Mouse (Mus musculus): Measurements from ENCODE around the gene Fam118b.

DNA sequence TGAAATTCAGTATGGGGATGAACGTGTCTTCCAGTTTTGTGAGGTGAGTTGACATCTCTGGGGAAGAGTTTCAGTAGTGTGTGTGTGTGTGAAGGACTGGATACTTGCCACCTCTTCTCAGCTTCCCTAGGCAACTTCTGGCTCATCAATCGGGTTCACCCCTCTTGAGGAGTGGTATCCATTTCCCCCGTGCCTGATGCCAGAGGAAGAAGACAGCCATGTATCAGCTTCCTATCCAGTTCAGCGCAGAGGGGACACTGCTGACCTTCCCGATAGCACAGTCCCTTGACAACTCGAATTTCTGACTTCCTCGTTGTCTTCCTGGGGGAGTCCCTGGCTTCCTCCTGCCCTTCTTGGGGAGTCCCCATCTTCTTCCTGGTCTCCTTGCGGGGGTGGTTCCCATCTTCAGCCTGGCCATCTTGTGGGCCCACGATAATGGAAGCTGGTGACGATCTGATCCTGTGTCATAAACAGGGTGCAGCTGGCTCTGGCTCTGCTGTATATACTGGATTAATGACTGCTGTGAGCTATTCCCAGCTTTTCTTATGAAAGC lies 80.2 kb downstream of the Fam118b start:
- TF ChIP-seq CTCF (IDR thresholded peaks at IDR 0.05; ENCODE audit: extremely low read depth, insufficient read depth, low read length) = no peak
- no peak for TF ChIP-seq POLR2A (IDR thresholded peaks at IDR 0.05; ENCODE audit: extremely low read depth, insufficient read depth, low read length)
